Mouse (Mus musculus) inflammation-experienced regulatory T-cells, adult 6 months (primary cell): ENCODE data around the gene Tmprss6. TPM values are rescaled to one million over a fixed set of nuclear protein-coding genes. Genes with fewer than 3 reads are reported as not detected.

ENCODE experiments used
- ATAC-seq: one replicate; pipeline ENCODE4 v1.8.0; 2017
- polyA plus RNA-seq, 3 experiments: library from polyadenylated mRNA; unstranded; fragments of 100-300 nt; shearing (Covaris generic); gene quantifications; one replicate each; pipeline ENCODE4 v1.2.1; 2017

The Tmprss6 gene
- not detected for polyA plus RNA-seq

DNA sequence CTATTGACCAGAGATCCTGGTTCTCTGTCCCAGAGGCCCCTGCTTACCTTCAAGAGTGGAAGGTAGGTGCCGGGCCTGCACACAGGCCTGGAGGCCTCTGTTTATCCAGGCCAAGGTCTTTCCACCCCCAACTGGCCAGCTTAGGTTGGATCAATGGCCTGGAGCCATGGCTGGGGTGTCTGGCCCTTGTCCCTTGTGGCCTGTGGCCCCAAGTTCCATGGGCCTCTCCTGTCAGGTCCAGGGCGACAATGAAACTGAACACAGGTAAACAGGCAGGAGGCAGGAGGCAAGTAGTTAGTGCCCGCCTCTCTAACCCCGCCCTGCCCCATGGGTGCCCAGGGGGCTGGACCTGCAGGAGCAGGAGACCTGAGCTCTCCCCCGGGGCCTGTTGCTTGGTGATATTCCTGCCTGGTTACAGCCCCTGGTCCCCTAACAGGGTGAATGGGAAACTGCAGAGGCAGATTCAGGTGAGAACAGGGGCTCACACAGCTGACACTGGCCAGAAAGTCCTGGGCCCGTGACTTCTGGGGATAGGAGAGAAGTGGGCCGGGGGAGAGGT lies at the start of gene Tmprss6:
Gene Tmprss6, minus strand, starts transcription at position 256 of the 559 bp plus-strand sequence.
- no peak for ATAC-seq

DNA sequence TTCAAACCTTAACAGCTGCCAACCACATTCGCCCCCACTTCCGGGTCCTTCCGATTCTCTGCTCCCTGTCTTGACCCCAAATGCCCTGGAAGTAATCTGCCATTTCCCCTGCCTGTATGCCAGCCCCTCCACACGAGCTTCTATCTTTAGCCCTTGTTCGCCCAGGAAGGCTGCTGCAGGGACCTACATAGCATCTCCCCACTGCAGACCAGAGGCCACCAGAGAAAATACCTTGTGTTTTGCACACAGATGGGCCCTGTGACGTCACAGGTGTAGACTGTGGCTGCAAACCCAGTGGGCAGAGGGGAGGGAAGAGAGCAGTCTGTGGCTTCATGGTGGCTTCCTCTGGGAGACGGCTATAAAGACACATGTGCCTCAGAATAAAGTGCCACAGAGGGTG lies 49.8 kb upstream of the Tmprss6 start:
- no peak for ATAC-seq

DNA sequence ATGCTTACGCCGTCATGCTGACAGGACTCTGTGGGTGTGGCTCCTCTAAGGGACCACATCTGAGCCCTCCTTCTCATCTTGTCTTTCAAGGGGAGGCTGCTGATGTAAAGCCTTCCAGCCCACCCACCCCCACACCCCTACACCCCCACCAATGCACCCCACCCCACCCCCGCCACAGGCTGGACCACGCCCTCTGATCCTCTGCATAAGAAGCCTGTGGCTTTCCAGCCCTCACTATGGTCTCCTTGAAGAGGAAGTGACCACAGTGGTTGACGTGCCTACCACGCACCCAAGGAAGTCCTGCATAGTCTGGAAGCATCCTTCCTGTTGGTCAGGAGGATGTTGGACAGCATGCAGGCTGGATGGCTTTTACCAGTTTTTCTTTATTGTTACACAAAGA lies 47.3 kb upstream of the Tmprss6 start:
- ATAC-seq = no peak

DNA sequence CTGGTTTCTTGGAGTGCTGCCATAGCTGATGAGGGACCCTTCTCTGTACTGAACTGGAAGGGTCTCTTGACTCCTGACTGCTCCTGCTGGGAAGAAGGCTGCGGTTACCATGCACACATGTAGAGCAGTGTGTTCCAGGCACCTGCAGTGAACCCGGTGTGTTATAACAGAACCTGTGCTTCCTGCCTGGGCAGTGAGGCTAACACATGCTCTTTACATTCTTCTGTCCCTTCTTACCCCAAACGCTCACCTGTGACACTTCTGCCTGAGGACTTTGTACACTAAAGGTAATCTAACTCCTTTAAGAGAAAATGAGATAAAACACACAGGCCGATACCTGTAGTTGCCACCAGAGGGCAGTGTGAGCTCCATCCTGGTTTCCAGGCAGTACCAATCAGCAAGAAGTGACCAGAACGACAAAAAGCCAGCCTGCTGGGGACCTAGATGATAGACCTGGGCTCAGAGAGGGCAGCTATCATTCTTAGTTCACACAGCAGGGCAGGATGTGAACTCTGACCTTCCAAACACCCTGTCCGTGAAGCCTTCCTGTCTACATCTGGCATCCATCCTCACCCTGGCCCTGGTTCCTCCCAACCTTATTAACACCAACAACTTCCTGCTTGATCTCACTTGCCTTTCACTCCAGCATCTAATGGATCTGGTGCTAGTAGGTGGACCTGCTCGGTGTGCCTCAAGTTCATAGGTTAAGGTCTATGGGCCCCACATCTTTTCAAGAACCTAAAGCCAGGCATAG lies 46.1 kb upstream of the Tmprss6 start:
- ATAC-seq = peak; percentile 49

DNA sequence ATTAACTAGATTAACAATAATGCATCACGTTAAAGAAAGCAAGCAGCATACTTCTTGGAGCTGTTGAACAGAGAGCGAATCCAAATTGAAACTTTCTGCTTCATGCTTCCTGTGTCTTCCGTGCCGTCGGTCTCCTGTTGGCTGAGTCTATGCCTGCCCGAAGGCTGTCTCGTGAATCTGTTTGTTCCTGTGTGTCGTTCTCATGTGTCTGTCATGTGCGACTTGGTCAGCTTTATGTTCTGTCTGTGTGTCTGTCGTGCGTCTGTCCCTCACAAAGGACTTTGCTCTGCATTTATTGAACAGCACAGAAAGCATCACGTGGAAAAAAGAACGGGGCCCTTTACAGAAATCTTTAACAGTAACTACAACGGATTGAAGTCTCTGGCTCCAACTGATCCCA lies 44.6 kb upstream of the Tmprss6 start:
- no peak for ATAC-seq

DNA sequence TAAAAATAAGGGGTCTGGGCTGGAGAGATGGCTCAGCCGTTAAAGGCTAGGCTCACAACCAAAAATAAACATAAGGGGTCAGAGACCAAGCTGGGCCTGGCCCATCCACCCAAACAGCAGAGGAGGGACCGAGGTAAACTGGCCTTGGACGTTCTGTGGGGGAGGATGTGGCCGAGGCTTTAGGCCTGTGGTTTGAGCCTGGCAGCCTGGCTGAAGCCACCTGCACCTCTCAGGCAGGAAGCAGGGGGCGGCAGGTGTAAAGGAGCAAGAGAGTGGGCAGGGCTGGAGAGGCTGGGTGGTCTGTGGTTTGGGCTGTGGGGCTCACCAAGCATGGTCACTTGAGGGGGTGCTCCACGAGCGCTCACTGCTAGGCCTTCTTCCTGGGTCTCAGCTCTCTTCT lies 43.5 kb upstream of the Tmprss6 start:
- ATAC-seq = no peak

DNA sequence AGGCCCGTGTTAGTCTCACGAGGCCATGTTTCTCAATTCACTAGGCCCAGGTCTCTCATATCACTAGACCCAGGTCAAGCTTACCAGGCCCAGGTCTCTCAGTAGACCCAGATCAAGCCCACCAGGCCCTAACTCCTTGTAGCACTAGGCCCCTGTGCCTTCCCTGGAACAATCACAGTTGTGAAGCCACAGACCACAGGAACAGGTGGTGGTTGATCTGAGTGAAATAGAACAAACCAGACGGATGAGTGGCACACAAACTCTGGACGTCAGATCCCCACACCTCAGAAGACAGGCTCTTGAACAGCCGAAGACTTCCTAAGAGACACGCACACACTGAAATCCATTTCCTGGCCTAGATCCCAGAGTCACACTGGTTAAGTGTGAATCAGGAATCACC lies 42.3 kb upstream of the Tmprss6 start:
- ATAC-seq = peak; percentile 23

DNA sequence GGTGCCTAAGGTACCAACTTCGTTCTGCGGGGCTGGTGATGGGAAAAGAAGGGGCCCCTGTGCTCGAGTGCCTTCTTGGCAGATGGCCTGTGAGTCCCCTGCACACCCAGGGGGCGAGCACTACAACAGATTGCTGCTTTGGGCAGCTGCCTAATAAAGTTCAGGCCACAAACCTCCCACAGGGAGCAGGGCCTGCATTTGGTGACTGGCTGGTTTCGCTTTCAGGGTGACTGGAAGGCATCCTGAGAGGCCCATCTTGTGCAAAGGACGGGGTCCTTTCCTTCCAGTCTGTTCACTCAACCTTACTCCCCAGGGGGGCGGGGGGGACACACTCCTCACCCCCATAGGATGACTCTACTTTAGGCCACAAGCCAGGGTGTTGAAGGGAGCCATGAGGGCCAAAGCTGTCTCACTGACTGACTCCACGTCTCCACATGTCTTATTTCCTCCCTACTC lies 41.7 kb upstream of the Tmprss6 start:
- peak; percentile 78 for ATAC-seq

DNA sequence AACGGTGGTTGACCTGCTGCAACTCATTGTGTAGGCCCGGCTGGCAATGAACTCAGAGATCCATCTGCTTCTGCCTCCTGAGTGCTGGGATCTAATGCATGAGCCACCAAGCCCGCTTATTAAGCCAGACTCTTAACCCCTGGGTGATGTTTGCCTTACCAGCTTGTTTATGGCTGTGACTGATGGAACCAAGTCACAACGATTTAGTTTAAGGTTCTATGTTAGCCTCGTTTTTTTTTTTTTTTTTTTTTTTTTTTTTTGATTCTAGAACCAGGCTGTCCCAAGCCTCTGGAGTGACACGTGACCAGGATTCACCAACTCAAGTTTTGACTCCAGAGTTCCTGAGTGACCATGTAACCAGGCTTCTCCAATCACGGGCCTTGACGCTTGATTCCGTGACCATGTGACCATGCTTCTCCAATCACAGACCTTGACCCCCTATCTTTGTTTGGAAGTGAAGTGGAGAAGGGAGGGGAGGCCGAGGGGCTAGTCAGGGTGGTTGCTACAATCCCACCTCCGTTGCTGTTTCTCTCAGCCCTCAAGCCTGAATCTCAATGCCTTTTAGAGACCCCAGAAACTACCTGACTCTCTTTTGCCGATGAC lies 41.0 kb upstream of the Tmprss6 start:
- no peak for ATAC-seq

DNA sequence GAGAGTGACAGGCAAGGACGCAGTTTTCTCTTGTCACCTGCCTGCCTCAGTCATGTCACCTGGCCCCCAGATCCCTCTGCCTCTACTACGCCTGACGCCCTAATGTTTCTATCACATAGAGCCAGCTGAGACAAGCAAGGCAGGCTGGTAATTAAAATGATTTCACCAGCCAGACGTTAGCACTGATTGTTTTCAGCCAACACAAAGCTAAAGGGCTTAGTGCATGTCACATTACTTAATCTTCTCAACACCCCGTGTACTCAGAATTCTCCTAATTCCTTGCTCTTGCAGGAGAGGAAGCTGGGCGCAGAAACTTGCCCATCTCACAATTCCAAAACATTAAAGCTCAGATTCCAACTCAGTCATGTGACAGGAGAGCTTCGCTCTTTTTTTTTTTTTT lies 40.0 kb upstream of the Tmprss6 start:
- no peak for ATAC-seq

DNA sequence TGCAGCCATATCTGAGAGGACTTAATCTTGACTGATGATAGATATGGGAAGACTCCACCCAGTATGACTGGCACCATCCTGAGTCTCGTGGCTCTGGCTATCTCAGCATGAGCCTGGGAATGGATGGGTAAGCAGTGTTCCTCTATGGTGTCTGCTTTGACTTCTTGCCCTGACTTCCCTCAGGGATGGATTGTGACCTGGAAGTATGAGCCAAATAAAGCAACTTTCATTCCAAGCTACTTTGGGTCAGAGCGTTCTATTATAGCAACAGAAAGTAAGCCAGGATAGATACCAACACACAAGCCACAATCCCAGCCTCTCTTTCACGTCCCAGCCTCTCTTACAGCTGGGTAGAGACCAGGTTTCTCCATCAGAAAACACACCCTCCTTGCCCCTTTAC lies 37.1 kb upstream of the Tmprss6 start:
- ATAC-seq = no peak

DNA sequence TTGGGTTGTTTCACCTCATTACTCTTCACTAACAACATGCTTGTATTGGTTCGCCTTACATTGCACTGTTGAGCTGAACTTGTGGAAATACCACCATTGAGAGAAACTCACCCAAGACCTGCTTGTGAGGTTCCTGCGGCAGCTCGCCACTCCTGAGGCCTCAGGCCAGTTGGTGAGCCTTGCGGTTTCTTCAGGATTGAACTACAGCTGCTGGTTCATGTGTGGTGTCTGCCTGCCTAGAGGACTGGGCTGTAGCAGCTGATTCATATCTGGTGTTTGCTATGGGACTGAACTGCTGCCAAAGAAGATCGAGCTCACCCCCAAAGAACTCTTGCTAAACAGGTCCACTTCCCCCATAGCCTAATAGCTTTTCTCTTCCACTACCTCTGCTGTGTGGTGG lies 36.4 kb upstream of the Tmprss6 start:
- ATAC-seq = no peak

DNA sequence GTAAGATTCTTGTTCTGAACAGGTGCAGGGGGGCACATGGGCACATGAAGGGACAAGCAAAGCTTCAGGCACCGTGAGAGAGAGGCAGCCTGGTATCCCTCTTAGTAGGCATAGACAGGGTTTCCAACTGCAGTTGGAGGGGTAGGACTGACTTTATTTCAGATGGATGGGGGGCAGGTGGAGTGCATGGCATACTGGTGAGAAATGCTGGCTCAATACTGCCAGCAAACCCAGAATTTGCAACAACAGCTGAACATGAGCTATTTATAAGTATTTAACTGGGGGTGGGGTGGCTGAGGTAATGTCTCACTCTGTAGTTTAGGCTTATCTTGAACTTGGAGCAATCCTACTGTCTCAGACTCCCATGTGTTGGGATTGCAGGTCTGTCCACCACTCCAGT lies 35.6 kb upstream of the Tmprss6 start:
- no peak for ATAC-seq

DNA sequence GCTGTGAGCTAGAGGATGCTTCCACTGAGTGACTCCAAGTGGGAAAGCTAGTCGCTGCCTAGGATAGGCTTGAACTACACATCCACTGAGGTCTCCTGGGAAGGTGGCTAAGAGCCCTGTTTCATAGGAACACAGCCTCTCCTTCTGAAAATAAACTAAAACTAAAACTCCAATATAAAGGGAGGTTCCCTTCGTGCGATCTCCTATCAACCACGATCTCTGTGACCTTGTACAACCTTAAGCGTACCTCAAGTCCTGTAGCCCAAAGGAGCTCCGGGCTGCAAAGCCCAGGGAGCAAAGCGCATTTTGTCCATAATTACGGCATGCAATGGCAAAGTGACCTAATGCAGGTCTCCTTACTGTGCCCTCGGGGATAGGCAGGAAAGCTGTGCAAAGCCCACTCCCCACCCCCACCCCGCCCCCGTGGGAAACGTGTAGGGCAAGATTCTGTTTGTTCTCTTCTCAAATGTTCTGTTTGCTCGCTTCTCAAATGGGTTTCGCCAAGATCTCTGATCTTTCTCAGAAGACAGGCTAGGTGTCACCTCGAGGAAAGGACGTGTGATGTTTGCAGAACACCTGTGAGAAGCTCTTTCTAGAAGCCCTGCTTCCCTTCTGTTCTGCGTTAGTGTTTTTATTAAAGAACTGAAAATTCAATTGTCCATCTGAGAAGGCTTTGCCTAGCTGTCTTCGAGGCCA lies 34.2 kb upstream of the Tmprss6 start:
- no peak for ATAC-seq

DNA sequence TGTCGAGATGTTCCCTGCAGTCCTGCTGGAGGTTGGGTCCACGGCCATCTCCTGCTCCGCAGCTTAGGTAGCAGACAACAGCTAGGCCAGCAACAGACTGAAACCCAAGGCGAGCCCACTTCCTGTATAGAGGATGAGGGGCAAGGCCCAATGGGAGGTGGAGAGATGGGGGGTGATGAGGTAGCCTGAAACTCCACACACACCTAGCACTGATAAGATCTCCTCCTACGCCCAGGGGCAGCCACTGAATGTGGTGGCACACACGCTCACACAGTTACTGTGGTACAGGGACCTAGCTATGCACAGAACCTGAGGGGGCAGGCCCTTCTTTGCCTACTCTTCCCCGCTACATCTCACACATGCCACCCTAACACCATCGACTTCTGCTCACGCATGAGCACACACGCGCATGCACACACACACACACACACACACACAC lies 26.6 kb upstream of the Tmprss6 start, which contains the start of gene Il2rb:
Gene Il2rb, minus strand, starts transcription at position 304 of the 439 bp plus-strand sequence.
- peak; percentile 81 for ATAC-seq

DNA sequence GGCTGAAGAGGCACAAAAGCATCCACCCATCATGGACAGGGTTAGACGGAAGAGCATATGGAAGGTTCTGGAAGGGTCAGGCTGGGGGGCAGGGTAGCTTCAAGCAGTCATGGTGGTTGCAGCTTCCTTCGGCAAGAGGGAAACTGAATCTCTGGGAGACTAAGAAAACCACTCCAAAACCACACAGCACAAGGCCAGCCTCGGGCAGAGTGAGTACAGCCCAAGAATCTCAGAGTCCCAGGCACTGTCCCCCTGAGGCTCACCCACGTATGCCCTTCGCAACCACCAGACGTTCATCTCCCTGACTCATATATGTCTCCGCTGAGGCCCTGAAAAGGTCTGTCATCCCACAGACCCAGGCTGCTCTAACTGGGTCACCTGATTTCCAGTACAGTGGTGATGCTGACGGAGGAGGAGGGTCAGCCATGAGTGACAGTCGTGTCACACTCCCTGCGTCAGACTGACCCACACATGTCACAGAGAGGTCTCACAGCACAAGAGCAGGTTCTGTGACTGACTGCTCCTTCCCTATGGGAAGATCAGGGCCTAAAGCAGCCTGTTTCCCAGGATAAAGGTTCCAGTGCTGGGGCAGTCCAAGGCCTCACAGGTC lies 25.1 kb upstream of the Tmprss6 start:
- ATAC-seq = peak; percentile 64

DNA sequence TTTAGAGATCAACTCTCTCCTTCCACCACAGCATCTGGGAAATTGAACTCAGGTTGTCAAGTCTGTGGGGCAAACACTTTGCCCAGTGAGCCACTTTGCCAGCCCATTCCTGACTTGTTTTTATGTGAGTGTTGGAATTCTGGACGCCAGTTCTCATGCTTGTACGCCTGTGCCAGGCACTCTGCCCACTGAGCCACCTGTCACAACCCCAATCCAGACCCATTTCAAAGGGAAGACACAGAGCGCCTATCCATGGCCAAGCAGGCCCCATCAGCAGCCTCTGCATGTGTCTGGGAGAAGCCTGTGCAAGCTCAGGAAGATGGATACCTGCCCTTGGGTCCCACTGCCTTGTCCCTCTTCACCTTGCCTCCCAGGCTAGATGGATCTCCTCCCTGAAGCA lies 22.9 kb upstream of the Tmprss6 start:
- no peak for ATAC-seq

DNA sequence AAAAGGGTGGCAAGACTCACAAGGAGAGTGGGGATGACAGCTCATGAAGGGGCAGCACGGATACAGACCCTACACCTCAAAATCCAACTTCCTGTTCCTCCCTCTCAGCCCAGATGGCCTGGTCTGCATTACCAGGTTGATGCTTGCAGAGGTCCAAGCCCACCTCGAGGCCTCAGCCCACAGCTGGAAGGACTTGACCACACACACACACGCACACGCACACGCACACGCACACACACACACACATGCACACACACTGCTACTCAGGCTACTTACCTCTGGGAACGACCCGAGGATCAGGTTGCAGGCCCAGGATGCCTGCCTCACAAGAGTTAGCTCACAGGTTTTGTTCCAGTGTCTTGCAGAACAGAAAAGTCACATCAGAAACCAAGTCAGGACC lies 21.5 kb upstream of the Tmprss6 start:
- ATAC-seq = no peak

DNA sequence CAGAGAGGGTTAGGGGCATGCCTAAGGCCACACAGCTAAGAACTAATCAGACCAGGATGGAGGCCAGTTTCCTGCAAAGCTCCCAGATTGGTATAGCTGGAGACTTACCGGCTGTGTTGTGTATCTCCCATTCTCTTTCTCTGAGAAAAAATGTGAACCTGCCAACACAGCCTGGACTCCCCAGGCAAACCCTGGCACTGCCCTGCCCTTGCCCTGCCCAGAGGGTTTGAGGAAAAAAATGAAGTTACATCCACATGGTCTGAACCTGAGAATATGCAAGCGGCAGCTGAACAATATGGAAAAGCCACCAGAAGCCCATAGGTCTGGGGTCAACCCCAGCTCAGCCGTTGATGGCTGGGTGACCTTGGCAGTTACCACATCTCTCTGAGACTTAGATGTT lies 20.8 kb upstream of the Tmprss6 start:
- no peak for ATAC-seq

DNA sequence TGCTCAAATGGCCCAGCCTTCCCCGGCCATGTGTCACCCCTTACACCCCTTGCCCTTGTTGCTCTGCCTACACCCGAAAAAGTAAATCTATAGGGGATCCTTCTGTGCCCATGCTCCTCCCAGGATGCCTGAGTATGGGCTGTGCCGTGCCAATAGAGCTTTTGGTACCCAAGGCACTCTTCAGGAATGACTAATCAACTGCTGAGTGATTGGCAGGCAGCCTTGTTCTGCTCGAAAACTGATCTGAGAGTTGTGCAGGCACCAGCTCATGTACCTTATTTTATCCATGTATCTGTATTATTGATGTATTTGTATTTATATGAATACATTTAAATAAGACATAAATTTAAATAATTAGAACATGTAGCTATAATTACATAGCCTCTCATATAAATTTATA lies 18.6 kb upstream of the Tmprss6 start:
- ATAC-seq = no peak

DNA sequence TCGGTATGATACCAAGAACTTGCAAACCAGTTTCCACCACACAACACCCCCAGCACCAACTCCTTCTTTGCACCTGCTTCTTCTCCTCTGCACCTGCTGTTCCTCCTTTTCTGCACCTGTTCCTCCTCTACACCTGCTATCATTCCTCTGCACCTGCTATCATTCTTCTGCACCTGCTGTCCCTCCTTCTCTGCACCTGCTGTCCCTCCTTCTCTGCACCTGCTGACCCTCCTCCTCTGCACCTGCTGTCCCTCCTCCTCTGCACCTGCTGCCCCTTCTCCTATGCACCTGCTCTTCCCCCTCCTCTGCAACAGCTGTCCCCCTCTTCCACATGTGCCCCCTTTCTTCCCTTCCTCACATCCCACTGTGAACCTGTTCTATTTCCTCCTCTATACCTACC lies 18.1 kb upstream of the Tmprss6 start:
- no peak for ATAC-seq

DNA sequence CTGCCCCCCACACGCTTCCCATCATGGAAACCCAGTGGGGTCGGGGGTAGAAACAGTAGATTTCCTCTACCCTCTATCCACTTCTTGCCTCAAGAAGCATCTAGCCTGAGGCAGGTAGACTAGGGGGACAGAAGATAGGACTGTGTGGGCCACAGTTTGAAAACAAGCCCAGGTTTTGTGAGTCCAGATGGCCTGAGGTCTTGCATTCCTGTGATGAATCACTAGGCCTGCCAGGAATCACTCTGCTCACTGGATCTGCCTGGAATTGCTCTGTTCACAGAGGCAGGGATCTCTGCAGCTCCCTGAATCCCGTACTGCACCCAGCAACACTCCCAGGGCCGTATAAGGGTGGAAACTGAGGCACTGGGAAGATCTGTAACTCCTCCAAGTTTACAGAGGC lies 14.9 kb upstream of the Tmprss6 start:
- no peak for ATAC-seq

DNA sequence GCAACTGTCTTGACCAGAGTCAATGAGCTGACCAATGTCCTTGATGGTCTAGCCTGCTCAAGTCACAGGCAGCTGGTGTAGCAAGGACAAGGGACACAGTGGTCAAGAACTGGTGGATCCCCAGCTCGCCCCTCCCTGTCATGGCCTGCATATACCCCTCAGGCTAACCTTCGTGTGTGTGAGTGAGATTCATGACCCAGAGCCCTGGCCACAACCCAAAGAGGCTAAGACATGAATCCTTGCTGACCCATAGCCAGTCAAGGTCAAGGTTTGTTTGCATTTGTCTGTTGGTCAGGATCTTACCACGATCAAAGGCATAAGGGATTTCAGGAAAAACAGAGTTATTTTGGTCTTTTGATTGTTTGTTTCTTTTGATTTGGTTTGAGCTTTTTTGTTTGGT lies 14.1 kb upstream of the Tmprss6 start:
- no peak for ATAC-seq
